Mouse (Mus musculus) lung, adult 2 months (tissue): ENCODE results near the gene Zfhx3.

Source experiments
- CTCF ChIP-seq: fragments of 200-500 bp; IDR thresholded peaks from 2 replicates; pipeline ENCODE4 v1.5.1; 2011; ENCODE audit warnings: mild to moderate bottlenecking, low read length, control low read depth; ENCODE audit not compliant: insufficient read depth
- POLR2A ChIP-seq: fragments of 200-500 bp; IDR thresholded peaks from 2 replicates; pipeline ENCODE4 v1.6.1; 2011; ENCODE audit warnings: low read depth, mild to moderate bottlenecking, control low read depth, low read length, borderline replicate concordance; ENCODE audit errors: extremely low read depth

DNA sequence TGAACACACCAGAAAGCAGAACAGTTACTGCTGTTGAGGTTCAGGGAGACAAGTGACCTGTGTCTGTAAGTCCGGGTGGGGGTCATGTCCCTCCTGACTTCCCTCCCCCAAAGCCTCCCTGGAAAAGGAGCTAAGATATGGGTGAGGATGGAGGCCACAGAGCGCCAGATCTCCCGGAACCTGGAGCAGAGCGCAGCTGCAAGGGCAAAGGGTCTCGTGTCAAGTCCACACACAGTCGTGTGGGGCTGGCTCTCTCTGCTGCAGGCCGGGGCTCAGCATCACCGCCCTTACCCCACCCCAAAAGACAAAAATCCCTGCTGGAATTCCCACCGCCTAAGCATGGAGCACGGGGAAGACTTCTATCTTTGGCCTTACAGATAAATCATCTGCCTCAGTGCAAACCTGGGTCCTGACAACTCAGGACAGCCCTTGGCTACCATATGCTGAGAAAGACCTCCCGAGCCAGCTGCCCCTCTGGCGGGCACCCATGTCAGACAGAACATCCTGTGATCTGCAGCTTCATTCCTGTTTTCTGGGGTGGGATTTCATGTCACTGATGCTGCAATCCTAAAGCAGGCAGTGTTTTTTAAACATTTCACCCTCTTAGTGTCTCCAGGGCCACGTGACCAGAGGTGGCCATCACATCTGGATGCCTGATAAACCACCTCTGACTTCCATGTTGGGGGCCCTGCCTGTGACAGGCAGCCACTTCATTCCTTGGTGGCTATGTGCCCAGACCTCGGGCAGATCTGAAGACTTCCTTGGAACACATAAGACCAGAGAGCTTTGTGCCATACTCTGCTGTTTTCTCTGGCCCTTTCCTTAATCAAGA lies 926.0 kb downstream of the Zfhx3 start:
- no peak for TF ChIP-seq CTCF
- TF ChIP-seq POLR2A, result no peak
